Mouse (Mus musculus): Measurements from ENCODE around the gene Gm10273. TPM values are rescaled to one million over a fixed set of nuclear protein-coding genes. Genes with fewer than 3 reads are reported as not detected.

Gm10273 gene
- 0.33 and 0.43 TPM in 2 replicates for polyA plus RNA-seq (2012)

DNA sequence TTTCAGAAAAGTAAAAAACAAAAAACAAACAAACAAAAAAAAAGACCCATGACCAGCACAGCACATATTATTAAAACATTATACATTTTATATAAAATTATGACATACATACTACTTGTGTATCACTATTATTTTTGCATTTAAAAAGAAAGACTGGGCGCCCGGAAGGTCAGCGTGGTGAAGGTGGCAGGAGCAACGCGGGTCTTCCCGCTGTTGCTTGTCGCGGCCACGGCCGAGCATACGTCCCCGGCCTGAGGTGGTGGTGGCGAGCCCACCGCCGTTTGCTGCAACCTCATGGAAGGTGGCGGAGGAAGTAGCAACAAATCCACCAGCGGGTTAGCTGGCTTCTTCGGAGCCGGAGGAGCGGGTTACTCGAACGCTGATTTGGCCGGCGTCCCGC, at the start of gene Gm10273:
TSS of gene Gm10273 (plus strand) at position 172 of the 400 bp plus-strand sequence.

DNA sequence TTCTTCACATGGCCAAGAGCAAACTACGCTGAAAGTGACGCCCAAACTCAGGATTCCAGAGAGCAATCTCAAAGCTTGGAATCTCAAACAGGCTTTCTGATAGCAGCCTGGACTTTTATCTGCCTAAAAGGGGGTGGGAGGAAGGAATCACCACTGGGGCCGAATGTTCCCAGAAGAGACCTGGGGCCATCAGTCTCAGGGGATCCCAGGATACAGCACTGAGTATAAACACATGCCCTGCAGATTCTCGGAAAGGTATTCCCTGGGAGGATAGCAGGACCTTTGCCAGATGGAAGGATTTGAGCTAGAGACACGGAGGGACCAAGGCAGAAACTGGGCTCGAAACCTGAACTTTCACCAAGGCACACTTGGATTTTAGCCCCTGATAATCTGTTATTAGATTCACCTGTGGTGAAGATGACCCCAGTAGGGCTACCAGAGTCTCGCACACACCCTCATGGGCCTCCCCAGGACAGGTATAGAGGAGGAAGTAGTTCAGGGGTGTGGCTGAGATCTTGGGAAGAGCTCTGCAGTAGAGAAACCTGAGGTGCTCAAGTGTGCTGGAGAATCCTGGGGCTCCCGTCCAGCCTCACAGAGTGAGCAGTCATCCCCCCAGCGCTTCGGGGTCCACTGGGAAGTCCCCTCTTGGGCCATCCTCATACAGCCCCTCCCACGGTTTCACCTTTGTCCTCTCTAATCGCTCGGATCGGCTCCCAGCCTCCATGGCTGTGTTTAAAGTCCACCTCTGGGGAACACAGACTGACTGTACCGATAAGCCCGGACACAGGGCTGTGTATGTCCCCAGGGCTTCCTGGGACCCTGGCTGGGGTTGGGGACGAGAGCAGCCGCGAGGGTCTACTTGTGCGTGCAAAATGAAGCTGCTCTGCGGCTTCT, 7.7 kb downstream of the Gm10273 start, which contains the start of gene Pla2g12b:
TSS of gene Pla2g12b (plus strand) at position 762 of the 894 bp plus-strand sequence.

DNA sequence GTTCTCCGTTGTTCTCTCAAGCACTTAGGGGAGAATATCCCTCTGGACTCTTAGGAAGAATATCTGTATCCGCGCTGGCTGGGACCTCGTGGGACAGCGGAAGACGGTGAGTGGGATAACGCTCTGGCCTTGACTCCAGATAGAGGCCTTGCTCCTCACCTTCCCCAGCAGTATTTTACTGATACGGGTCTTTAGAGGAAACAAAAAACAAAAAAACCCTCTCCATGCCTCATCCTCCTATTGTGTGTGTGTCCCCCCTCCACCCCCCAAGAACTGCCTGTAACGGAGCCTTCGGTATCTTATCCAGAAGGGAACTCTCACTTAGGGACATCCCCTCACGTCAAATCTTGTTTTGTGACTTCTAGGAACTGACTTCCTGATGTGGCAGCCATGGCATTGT, 46.3 kb downstream of the Gm10273 start, which contains the start of gene Oit3:
TSS of gene Oit3 (minus strand) at position 44 of the 400 bp plus-strand sequence.

Other genes starting within 250 kb of the Gm10273 start
- gene Sept10, start 173.8 kb upstream of the Gm10273 start, polyA plus RNA-seq (2012): 0.27 and 0.31 TPM in 2 replicates
- gene Sowahc, start 173.7 kb upstream of the Gm10273 start, polyA plus RNA-seq (2012): 6.2 and 7.8 TPM in 2 replicates
- 4.5 and 4.6 TPM in 2 replicates for gene P4ha1, start 72.3 kb upstream of the Gm10273 start, polyA plus RNA-seq (2012)
- not detected in 2 replicates for gene Pla2g12b, start 8.0 kb downstream of the Gm10273 start, polyA plus RNA-seq (2012)
- gene Oit3, start 46.1 kb downstream of the Gm10273 start, polyA plus RNA-seq (2012): 0.20 and 0.26 TPM in 2 replicates
- gene Gm10322, start 220.4 kb downstream of the Gm10273 start, polyA plus RNA-seq (2012): 0.68 and 1.5 TPM in 2 replicates
- gene Mcu, start 221.1 kb downstream of the Gm10273 start, polyA plus RNA-seq (2012): 9.6 and 12.1 TPM in 2 replicates

Data from megakaryocyte-erythroid progenitor cell, adult 5 weeks (primary cell).